Mouse (Mus musculus): Measurements from ENCODE around the gene Gm6370. TPM values are rescaled to one million over a fixed set of nuclear protein-coding genes. Genes with fewer than 3 reads are reported as not detected.
"Not testable (repeated sequence)": the region's sequence is repeated elsewhere in the genome, so short reads cannot be mapped to it uniquely, and the experiment has no call there.

Gm6370 gene
- polyA plus RNA-seq, 1 experiment from 2014 or later: not detected

DNA sequence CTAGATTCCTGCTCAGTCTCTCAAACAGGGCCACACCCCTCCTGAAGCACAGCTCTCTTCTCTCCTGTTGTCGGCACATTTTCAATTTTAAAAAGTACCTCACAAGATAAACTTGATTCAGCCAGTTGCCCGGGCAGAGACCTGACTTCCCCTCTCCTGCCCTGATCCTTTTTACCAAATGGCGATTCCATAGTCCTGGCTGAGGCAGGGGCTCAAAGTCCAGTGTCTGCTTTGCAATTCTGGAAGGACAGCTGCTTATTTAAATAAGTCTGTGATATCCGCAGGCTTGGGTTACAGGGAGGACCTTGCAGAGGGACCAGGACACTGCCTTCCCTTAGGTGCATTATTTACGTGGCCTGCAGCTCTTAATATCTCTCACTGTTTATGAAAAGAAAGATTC is 19.9 kb upstream of the Gm6370 start:
- Histone ChIP-seq H3K4me2 (ENCODE audit: low read length) (no peak overlapping the region), H3K4me3 (replicated peaks; ENCODE audit: low read length) (no peak overlapping the region), H3K4me1 (replicated peaks; ENCODE audit: control insufficient read depth, insufficient read depth, low read length) (no peaks in the 10 kb centered on the region), H3K36me3 (ENCODE audit: control insufficient read depth, insufficient read depth) (0 out of 2 replicates have a peak, but pooled peaks cover 2% of the 10 kb centered on the region), H3K9ac (replicated peaks; ENCODE audit: low read depth, low read length) (no peak overlapping the region), H3K27ac (ENCODE audit: low read length) (no peak overlapping the region), H3K9me3 (ENCODE audit: control insufficient read depth, low read length) (no peaks in the 10 kb centered on the region), H3K27me3 (replicated peaks; ENCODE audit: control insufficient read depth, insufficient read depth, low read length) (no peaks in the 10 kb centered on the region)
- no peak for ATAC-seq
- WGBS: 93% methylated on average over 5 of the region's 5 CpGs

DNA sequence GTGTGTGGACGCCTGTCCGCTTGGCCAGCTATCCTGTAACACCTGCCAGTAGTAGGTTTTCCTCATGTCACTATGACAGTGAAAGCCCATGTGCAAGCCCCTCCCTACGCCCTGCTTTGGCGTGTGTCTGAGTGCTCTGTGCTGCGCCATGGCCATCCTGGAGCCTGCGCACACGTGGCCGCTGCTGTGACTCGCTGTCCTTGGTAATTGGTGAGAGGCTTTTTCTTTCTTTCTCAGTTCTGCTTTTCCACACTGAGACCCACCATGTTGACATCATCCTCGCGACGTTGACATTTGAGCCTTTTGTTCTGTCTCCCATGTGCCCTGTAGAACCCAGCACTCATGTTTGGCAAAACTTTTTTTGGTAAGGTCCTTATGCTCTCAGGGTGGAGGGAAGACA is 19.3 kb upstream of the Gm6370 start:
- Histone ChIP-seq H3K4me2 (ENCODE audit: low read length) (no peak overlapping the region), H3K36me3 (ENCODE audit: control insufficient read depth, insufficient read depth) (0 out of 2 replicates have a peak, but pooled peaks cover 2% of the 10 kb centered on the region), H3K4me3 (replicated peaks; ENCODE audit: low read length) (no peak overlapping the region), H3K27me3 (replicated peaks; ENCODE audit: control insufficient read depth, insufficient read depth, low read length) (no peaks in the 10 kb centered on the region), H3K9me3 (ENCODE audit: control insufficient read depth, low read length) (no peaks in the 10 kb centered on the region), H3K9ac (replicated peaks; ENCODE audit: low read depth, low read length) (no peak overlapping the region), H3K27ac (ENCODE audit: low read length) (no peak overlapping the region), H3K4me1 (replicated peaks; ENCODE audit: control insufficient read depth, insufficient read depth, low read length) (no peaks in the 10 kb centered on the region)
- 92% methylated on average over 12 of the region's 12 CpGs for WGBS
- no peak for ATAC-seq

DNA sequence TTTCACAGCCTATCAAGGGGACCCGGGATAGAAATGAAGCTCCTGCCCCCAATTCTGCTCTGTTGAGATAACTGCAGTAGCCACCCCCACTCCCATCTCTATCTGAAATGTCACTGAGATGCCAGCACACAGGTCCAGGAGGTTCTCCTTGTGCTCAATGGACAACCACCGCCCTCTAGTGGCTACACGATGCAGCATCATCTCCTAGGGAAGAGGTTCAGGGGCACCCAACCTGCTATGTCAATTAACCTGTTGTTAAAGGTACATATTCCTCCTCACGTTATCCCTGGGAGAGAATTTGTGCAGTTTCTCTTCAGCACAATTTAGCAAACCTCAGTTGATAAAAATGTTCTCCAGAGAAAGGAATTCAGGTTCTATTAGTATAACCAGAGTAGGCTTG is 11.6 kb upstream of the Gm6370 start:
- H3K9ac ChIP-seq (replicated peaks; ENCODE audit: low read depth, low read length); H3K4me2 ChIP-seq (ENCODE audit: low read length); H3K4me1 ChIP-seq (replicated peaks; ENCODE audit: control insufficient read depth, insufficient read depth, low read length); H3K9me3 ChIP-seq (ENCODE audit: control insufficient read depth, low read length); H3K27ac ChIP-seq (ENCODE audit: low read length); H3K4me3 ChIP-seq (replicated peaks; ENCODE audit: low read length); H3K36me3 ChIP-seq (ENCODE audit: control insufficient read depth, insufficient read depth); H3K27me3 ChIP-seq (replicated peaks; ENCODE audit: control insufficient read depth, insufficient read depth, low read length); ATAC-seq: not testable (repeated sequence)
- WGBS: 17% methylated on average over 4 of the region's 4 CpGs

DNA sequence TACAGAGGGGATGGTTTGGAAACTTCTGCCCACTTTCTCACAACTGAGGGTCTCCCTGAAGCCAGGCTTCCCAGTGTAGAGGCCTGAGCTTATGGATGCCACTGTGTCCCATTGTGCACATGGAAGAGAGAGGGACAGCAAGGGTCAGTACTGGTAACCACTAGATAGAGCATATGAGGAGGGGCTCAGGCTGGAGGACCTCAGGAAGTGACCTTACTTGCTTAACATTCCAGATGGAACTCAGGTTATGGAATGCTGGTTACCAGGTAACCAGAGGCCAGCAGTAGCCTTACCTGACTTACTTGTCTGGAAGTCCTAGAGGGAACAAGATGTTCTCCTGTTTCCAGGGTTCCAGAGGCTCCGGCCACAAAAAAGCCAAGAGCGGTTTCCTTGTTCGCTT is 9.5 kb upstream of the Gm6370 start, which contains the start of gene Gm6408:
Gm6408 (plus strand) TSS at position 301 of the 400 bp plus-strand sequence.
- H3K27me3 ChIP-seq (replicated peaks; ENCODE audit: control insufficient read depth, insufficient read depth, low read length); H3K27ac ChIP-seq (ENCODE audit: low read length); H3K4me1 ChIP-seq (replicated peaks; ENCODE audit: control insufficient read depth, insufficient read depth, low read length); H3K4me3 ChIP-seq (replicated peaks; ENCODE audit: low read length); H3K36me3 ChIP-seq (ENCODE audit: control insufficient read depth, insufficient read depth); H3K9me3 ChIP-seq (ENCODE audit: control insufficient read depth, low read length); H3K9ac ChIP-seq (replicated peaks; ENCODE audit: low read depth, low read length); ATAC-seq; H3K4me2 ChIP-seq (ENCODE audit: low read length): not testable (repeated sequence)
- WGBS: 86% methylated on average over 1 of the region's 3 CpGs

DNA sequence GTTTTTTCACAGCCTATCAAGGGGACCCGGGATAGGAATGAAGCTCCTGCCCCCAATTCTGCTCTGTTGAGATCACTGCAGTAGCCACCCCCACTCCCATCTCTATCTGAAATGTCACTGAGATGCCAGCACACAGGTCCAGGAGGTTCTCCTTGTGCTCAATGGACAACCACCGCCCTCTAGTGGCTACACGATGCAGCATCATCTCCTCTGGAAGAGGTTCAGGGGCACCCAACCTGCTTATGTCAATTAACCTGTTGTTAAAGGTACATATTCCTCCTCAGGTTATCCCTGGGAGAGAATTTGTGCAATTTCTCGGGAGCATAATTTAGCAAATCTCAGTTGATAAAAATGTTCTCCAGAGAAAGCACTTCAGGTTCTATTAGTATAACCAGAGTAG is 2.2 kb upstream of the Gm6370 start:
- not testable (repeated sequence) for H3K27ac ChIP-seq (ENCODE audit: low read length); H3K4me3 ChIP-seq (replicated peaks; ENCODE audit: low read length); H3K9ac ChIP-seq (replicated peaks; ENCODE audit: low read depth, low read length); H3K4me2 ChIP-seq (ENCODE audit: low read length); ATAC-seq; H3K36me3 ChIP-seq (ENCODE audit: control insufficient read depth, insufficient read depth); H3K9me3 ChIP-seq (ENCODE audit: control insufficient read depth, low read length); H3K4me1 ChIP-seq (replicated peaks; ENCODE audit: control insufficient read depth, insufficient read depth, low read length); H3K27me3 ChIP-seq (replicated peaks; ENCODE audit: control insufficient read depth, insufficient read depth, low read length)
- WGBS: 9% methylated on average over 3 of the region's 4 CpGs

DNA sequence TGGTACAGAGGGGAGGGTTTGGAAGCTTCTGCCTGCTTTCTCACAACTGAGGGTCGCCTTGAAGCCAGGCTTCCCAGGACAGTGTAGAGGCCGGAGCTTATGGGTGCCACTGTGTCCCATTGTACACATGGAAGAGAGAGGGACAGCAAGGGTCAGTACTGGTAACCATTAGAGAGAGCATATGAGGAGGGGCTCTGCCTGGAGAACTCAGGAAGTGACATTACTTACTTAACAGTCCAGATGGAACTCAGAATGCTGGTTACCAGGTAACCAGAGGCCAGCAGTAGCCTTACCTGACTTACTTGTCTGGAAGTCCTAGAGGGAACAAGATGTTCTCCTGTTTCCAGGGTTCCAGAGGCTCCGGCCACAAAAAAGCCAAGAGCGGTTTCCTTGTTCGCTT is 10.9 kb downstream of the Gm6370 start, which contains the start of gene 4930449I24Rik:
4930449I24Rik (plus strand) TSS at position 301 of the 400 bp plus-strand sequence.
- ATAC-seq; H3K27me3 ChIP-seq (replicated peaks; ENCODE audit: control insufficient read depth, insufficient read depth, low read length); H3K4me2 ChIP-seq (ENCODE audit: low read length); H3K27ac ChIP-seq (ENCODE audit: low read length); H3K9me3 ChIP-seq (ENCODE audit: control insufficient read depth, low read length); H3K4me1 ChIP-seq (replicated peaks; ENCODE audit: control insufficient read depth, insufficient read depth, low read length); H3K4me3 ChIP-seq (replicated peaks; ENCODE audit: low read length); H3K9ac ChIP-seq (replicated peaks; ENCODE audit: low read depth, low read length); H3K36me3 ChIP-seq (ENCODE audit: control insufficient read depth, insufficient read depth): not testable (repeated sequence)
- WGBS: no CpG with 5 or more reads among the region's 5 CpGs

DNA sequence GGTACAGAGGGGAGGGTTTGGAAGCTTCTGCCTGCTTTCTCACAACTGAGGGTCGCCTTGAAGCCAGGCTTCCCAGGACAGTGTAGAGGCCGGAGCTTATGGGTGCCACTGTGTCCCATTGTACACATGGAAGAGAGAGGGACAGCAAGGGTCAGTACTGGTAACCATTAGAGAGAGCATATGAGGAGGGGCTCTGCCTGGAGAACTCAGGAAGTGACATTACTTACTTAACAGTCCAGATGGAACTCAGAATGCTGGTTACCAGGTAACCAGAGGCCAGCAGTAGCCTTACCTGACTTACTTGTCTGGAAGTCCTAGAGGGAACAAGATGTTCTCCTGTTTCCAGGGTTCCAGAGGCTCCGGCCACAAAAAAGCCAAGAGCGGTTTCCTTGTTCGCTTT is 22.7 kb downstream of the Gm6370 start, which contains the start of gene Gm3402:
Gm3402 (plus strand) TSS at position 301 of the 400 bp plus-strand sequence.
- no CpG with 5 or more reads among the region's 5 CpGs for WGBS
- H3K27ac ChIP-seq (ENCODE audit: low read length); ATAC-seq; H3K9me3 ChIP-seq (ENCODE audit: control insufficient read depth, low read length); H3K4me1 ChIP-seq (replicated peaks; ENCODE audit: control insufficient read depth, insufficient read depth, low read length); H3K4me2 ChIP-seq (ENCODE audit: low read length); H3K36me3 ChIP-seq (ENCODE audit: control insufficient read depth, insufficient read depth); H3K27me3 ChIP-seq (replicated peaks; ENCODE audit: control insufficient read depth, insufficient read depth, low read length); H3K9ac ChIP-seq (replicated peaks; ENCODE audit: low read depth, low read length); H3K4me3 ChIP-seq (replicated peaks; ENCODE audit: low read length): not testable (repeated sequence)

DNA sequence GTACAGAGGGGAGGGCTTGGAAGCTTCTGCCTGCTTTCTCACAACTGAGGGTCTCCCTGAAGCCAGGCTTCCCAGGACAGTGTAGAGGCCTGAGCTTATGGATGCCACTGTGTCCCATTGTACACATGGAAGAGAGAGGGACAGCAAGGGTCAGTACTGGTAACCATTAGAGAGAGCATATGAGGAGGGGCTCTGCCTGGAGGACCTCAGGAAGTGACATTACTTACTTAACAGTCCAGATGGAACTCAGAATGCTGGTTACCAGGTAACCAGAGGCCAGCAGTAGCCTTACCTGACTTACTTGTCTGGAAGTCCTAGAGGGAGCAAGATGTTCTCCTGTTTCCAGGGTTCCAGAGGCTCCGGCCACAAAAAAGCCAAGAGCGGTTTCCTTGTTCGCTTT is 34.3 kb downstream of the Gm6370 start, which contains the start of gene Gm3404:
Gm3404 (plus strand) TSS at position 301 of the 400 bp plus-strand sequence.
- not testable (repeated sequence) for H3K9me3 ChIP-seq (ENCODE audit: control insufficient read depth, low read length); H3K27me3 ChIP-seq (replicated peaks; ENCODE audit: control insufficient read depth, insufficient read depth, low read length); H3K4me2 ChIP-seq (ENCODE audit: low read length); H3K4me3 ChIP-seq (replicated peaks; ENCODE audit: low read length); H3K9ac ChIP-seq (replicated peaks; ENCODE audit: low read depth, low read length); H3K36me3 ChIP-seq (ENCODE audit: control insufficient read depth, insufficient read depth); H3K4me1 ChIP-seq (replicated peaks; ENCODE audit: control insufficient read depth, insufficient read depth, low read length); H3K27ac ChIP-seq (ENCODE audit: low read length); ATAC-seq
- 98% methylated on average over 3 of the region's 3 CpGs for WGBS

DNA sequence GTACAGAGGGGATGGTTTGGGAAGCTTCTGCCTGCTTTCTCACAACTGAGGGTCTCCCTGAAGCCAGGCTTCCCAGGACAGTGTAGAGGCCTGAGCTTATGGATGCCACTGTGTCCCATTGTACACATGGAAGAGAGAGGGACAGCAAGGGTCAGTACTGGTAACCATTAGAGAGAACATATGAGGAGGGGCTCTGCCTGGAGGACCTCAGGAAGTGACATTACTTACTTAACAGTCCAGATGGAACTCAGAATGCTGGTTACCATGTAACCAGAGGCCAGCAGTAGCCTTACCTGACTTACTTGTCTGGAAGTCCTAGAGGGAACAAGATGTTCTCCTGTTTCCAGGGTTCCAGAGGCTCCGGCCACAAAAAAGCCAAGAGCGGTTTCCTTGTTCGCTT is 46.2 kb downstream of the Gm6370 start, which contains the start of gene Gm3409:
Gm3409 (plus strand) TSS at position 301 of the 400 bp plus-strand sequence.
- H3K36me3 ChIP-seq (ENCODE audit: control insufficient read depth, insufficient read depth); ATAC-seq: not testable (repeated sequence)

More for the DNA sequence above, 46.2 kb downstream of the Gm6370 start, which contains the start of gene Gm3409:
- H3K9me3 ChIP-seq (ENCODE audit: control insufficient read depth, low read length); H3K4me1 ChIP-seq (replicated peaks; ENCODE audit: control insufficient read depth, insufficient read depth, low read length); H3K27ac ChIP-seq (ENCODE audit: low read length); H3K4me2 ChIP-seq (ENCODE audit: low read length); H3K27me3 ChIP-seq (replicated peaks; ENCODE audit: control insufficient read depth, insufficient read depth, low read length); H3K9ac ChIP-seq (replicated peaks; ENCODE audit: low read depth, low read length); H3K4me3 ChIP-seq (replicated peaks; ENCODE audit: low read length): not testable (repeated sequence)
- WGBS: no CpG with 5 or more reads among the region's 3 CpGs

Data from forebrain, embryonic 16.5 days (tissue).